Mouse (Mus musculus): ENCODE results near the gene Tmem82. TPM values are rescaled to one million over a fixed set of nuclear protein-coding genes. Genes with fewer than 3 reads are reported as not detected.
A peak's percentile ranks its signal among the peaks of the same experiment; 100 is the strongest.

Tmem82 gene
- polyA plus RNA-seq, 1 experiment from 2014 or later = 0.32 TPM

DNA sequence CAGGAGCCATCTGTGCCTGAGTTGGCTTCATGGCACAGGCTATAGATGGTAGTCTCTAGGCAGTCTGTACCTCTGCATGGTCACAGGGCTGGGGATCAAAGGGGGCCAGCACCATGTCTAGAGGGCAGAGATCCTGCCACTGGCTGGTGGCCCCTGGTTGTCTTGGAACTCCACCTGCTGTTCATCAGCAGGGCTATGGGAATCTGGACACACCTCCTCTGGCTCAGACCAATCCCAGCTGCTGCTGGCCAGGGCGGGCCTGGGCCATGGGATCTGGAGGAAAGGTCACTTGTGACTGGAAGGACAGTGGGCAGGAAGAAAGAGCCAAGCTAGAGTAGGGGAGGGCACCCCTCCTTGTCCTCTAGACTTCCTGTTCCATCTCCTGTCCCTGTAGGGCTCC lies 5.2 kb upstream of the Tmem82 start, which contains the start of gene Slc25a34:
TSS of gene Slc25a34 (minus strand) at position 156 of the 400 bp plus-strand sequence.
- Histone ChIP-seq H3K9ac (replicated peaks; ENCODE audit: low read depth, low read length) (no peak within 1 kb of the TSS), H3K4me2 (replicated peaks; ENCODE audit: low read depth, low read length) (no peak within 1 kb of the TSS), H3K36me3 (ENCODE audit: control insufficient read depth, insufficient read depth, low read length) (peaks cover 25% of the 10 kb centered on the region), H3K9me3 (ENCODE audit: control insufficient read depth, low read depth, low read length) (no peaks in the 10 kb centered on the region), H3K27ac (ENCODE audit: low read length) (no peak within 1 kb of the TSS), H3K4me3 (ENCODE audit: low read depth, low read length) (no peak within 1 kb of the TSS), H3K27me3 (ENCODE audit: control insufficient read depth, insufficient read depth, low read length) (no peaks in the 10 kb centered on the region), H3K4me1 (ENCODE audit: control insufficient read depth, insufficient read depth, low read length) (no peaks in the 10 kb centered on the region)
- no peak for ATAC-seq (ENCODE audit: insufficient number of reproducible peaks, insufficient read depth, low FRiP score, low read depth)
- WGBS = 37% methylated on average over 1 of the region's 1 CpGs

DNA sequence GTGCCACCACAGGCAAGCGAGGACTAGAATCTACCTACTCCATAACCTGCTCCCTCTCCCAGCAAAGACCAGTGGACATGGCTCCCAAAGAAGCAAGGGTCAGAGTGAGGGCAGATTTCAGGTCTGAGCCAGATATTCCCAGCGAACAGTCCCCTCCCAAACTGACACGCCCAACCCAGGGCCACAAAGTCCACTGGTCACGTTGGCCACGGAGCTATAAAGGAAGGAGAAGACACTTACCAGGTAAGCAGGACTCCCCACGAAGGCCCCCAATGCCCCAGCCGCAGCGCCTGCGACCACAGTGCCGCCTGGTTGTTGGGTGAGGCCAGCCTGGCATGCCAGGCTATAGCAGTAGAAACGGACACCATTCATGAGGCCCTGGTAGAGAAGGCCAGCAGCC lies 4.6 kb upstream of the Tmem82 start:
- H3K36me3 ChIP-seq (ENCODE audit: control insufficient read depth, insufficient read depth, low read length) = peaks cover 20% of the 10 kb centered on the region
- no peak for ATAC-seq (ENCODE audit: insufficient number of reproducible peaks, insufficient read depth, low FRiP score, low read depth)
- H3K9ac ChIP-seq (replicated peaks; ENCODE audit: low read depth, low read length) = no peak overlapping the region
- H3K4me2 ChIP-seq (replicated peaks; ENCODE audit: low read depth, low read length) = no peak overlapping the region
- no peak overlapping the region for H3K4me3 ChIP-seq (ENCODE audit: low read depth, low read length)
- no peak overlapping the region for H3K27ac ChIP-seq (ENCODE audit: low read length)
- WGBS = 90% methylated on average over 11 of the region's 11 CpGs
- no peaks in the 10 kb centered on the region for H3K27me3 ChIP-seq (ENCODE audit: control insufficient read depth, insufficient read depth, low read length)
- H3K4me1 ChIP-seq (ENCODE audit: control insufficient read depth, insufficient read depth, low read length) = peaks cover 2% of the 10 kb centered on the region; the same call in 1 of the 2 replicates
- H3K9me3 ChIP-seq (ENCODE audit: control insufficient read depth, low read depth, low read length) = no peaks in the 10 kb centered on the region

DNA sequence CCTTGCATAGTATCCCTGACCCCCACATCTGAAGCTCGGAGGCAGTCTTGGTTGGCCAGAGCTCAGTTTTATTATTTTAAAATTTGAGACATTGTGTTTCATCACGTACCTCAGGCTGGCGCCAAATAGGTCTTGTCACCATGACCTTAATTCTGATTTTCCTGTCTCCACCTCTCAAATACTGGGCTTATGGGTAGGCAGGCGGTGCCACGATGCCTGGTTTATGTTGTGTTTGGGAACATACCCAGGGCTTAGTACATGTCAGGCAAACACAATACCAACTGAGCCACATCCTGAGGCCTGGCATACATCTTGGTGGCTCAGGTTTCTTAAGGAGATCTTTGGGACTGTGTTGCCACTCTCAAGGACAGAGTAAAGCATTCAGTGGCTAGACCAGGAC lies 4.1 kb upstream of the Tmem82 start:
- Histone ChIP-seq H3K36me3 (ENCODE audit: control insufficient read depth, insufficient read depth, low read length) (peaks cover 15% of the 10 kb centered on the region), H3K27ac (ENCODE audit: low read length) (no peak overlapping the region), H3K9me3 (ENCODE audit: control insufficient read depth, low read depth, low read length) (no peaks in the 10 kb centered on the region), H3K4me2 (replicated peaks; ENCODE audit: low read depth, low read length) (no peak overlapping the region), H3K27me3 (ENCODE audit: control insufficient read depth, insufficient read depth, low read length) (no peaks in the 10 kb centered on the region), H3K9ac (replicated peaks; ENCODE audit: low read depth, low read length) (no peak overlapping the region), H3K4me3 (ENCODE audit: low read depth, low read length) (no peak overlapping the region), H3K4me1 (ENCODE audit: control insufficient read depth, insufficient read depth, low read length) (peaks cover 6% of the 10 kb centered on the region; the same call in 1 of the 2 replicates)
- no peak for ATAC-seq (ENCODE audit: insufficient number of reproducible peaks, insufficient read depth, low FRiP score, low read depth)
- 76% methylated on average over 5 of the region's 5 CpGs for WGBS

GRCm38 (mm10) chr4:141622091-141622490 lies 3.7 kb upstream of the Tmem82 start:
- ATAC-seq (ENCODE audit: insufficient number of reproducible peaks, insufficient read depth, low FRiP score, low read depth) = no peak
- Histone ChIP-seq H3K4me3 (ENCODE audit: low read depth, low read length) (no peak overlapping the region), H3K36me3 (ENCODE audit: control insufficient read depth, insufficient read depth, low read length) (peaks cover 12% of the 10 kb centered on the region), H3K27me3 (ENCODE audit: control insufficient read depth, insufficient read depth, low read length) (no peaks in the 10 kb centered on the region), H3K4me2 (replicated peaks; ENCODE audit: low read depth, low read length) (no peak overlapping the region), H3K4me1 (ENCODE audit: control insufficient read depth, insufficient read depth, low read length) (peaks cover 9% of the 10 kb centered on the region; the same call in 1 of the 2 replicates), H3K9ac (replicated peaks; ENCODE audit: low read depth, low read length) (no peak overlapping the region), H3K9me3 (ENCODE audit: control insufficient read depth, low read depth, low read length) (no peaks in the 10 kb centered on the region), H3K27ac (ENCODE audit: low read length) (no peak overlapping the region)
- 85% methylated on average over 8 of the region's 8 CpGs for WGBS

DNA sequence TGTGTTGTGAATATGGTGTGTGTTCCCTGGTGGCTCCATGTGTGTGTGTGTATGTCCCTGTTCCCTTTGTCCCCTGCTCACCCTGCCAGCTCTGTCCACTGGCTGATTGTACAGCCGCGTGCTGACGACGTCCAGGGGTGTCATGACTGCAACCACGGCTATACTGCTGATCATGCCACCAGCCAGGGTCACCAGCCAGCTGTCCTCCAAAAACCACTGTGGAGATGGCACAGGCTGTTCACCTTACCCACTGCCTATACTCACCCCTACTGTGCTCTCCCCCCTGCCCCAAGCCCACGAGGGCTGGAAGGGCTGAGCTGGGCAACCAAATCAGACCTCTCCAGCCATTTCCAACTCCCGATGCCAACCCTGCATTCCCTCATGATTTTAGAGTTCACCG lies 2.9 kb upstream of the Tmem82 start:
- Histone ChIP-seq H3K4me1 (ENCODE audit: control insufficient read depth, insufficient read depth, low read length) (peaks cover 9% of the 10 kb centered on the region; the same call in 1 of the 2 replicates), H3K27me3 (ENCODE audit: control insufficient read depth, insufficient read depth, low read length) (no peaks in the 10 kb centered on the region), H3K27ac (ENCODE audit: low read length) (no peak overlapping the region), H3K9ac (replicated peaks; ENCODE audit: low read depth, low read length) (no peak overlapping the region), H3K36me3 (ENCODE audit: control insufficient read depth, insufficient read depth, low read length) (peaks cover 7% of the 10 kb centered on the region), H3K4me3 (ENCODE audit: low read depth, low read length) (no peak overlapping the region), H3K4me2 (replicated peaks; ENCODE audit: low read depth, low read length) (no peak overlapping the region), H3K9me3 (ENCODE audit: control insufficient read depth, low read depth, low read length) (no peaks in the 10 kb centered on the region)
- no peak for ATAC-seq (ENCODE audit: insufficient number of reproducible peaks, insufficient read depth, low FRiP score, low read depth)
- 86% methylated on average over 8 of the region's 8 CpGs for WGBS

DNA sequence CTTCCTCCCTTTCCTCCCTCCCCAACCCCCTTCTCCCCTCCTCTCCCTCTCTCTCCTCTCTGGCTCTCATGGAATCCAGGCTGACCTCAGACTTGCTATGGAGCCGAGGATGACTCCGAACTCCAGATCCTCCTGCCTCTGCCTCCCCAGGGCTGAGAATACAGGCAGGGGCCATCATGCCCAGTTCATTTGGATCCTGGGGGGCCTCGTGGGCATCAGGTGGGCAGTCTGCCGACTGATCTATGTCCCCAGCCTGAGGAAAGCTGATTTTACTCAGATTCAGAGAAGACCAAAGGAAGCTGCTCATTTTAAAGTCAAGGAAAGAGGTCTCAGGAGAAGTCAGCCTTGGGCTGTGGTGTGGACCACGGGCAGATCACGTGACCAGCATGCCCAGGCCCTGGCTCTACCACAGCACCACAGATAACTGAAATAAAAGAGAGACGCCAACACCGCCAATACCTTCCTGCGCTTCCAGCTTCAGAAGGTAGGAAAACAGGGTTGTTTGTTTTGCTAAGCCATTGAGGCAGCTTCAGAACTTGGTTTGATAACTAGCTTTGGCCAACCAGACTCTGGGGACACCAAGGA lies 958 bp upstream of the Tmem82 start:
- Histone ChIP-seq H3K4me3 (ENCODE audit: low read depth, low read length) (no peak overlapping the region), H3K27ac (ENCODE audit: low read length) (no peak overlapping the region), H3K27me3 (ENCODE audit: control insufficient read depth, insufficient read depth, low read length) (no peaks in the 10 kb centered on the region), H3K4me2 (replicated peaks; ENCODE audit: low read depth, low read length) (no peak overlapping the region), H3K9ac (replicated peaks; ENCODE audit: low read depth, low read length) (no peak overlapping the region), H3K4me1 (ENCODE audit: control insufficient read depth, insufficient read depth, low read length) (peaks cover 9% of the 10 kb centered on the region; the same call in 1 of the 2 replicates), H3K9me3 (ENCODE audit: control insufficient read depth, low read depth, low read length) (no peaks in the 10 kb centered on the region), H3K36me3 (ENCODE audit: control insufficient read depth, insufficient read depth, low read length) (no peaks in the 10 kb centered on the region)
- no peak for ATAC-seq (ENCODE audit: insufficient number of reproducible peaks, insufficient read depth, low FRiP score, low read depth)
- 87% methylated on average over 9 of the region's 9 CpGs for WGBS

DNA sequence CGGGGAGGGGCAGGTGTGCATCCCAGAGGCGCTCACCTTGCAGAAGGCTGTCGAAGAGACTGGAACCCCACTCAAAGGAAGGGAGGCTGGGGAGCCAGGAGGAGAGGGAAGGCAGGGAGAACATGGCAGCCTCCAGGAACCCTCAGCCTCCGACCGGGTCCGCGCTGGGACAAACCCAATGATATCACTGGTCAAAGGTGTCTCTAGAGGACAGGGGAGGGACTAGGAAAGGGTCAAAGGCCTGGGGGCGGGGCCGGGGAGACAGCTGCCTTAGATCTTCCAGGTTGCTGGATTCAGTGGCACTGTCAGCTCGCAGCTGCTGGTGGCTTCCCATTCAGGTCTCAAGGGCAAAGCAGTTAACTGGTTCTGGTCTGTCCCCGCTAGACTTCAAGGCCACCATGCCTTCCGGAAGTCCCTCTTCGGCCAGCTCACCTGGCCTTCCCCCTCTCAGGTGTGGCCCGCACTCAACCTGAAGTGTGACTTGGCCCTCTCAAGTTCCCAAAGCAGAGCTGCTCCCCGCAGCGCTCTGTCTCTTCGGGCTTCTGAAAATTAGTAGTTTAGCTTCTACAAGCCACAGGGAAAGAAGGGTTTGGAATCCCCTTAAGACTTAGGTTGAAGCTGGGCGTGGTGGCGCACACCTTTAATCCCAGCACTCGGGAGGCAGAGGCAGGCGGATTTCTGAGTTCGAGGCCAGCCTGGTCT lies 419 bp downstream of the Tmem82 start:
- Histone ChIP-seq H3K4me1 (ENCODE audit: control insufficient read depth, insufficient read depth, low read length) (peaks cover 9% of the 10 kb centered on the region; the same call in 1 of the 2 replicates), H3K4me2 (replicated peaks; ENCODE audit: low read depth, low read length) (peak overlapping the region; percentile 55), H3K9me3 (ENCODE audit: control insufficient read depth, low read depth, low read length) (no peaks in the 10 kb centered on the region), H3K9ac (replicated peaks; ENCODE audit: low read depth, low read length) (no peak overlapping the region), H3K4me3 (ENCODE audit: low read depth, low read length) (peak overlapping the region; percentile 15; the same call in 1 of the 2 replicates), H3K27me3 (ENCODE audit: control insufficient read depth, insufficient read depth, low read length) (no peaks in the 10 kb centered on the region), H3K36me3 (ENCODE audit: control insufficient read depth, insufficient read depth, low read length) (no peaks in the 10 kb centered on the region), H3K27ac (ENCODE audit: low read length) (no peak overlapping the region)
- 10% methylated on average over 22 of the region's 22 CpGs for WGBS
- no peak for ATAC-seq (ENCODE audit: insufficient number of reproducible peaks, insufficient read depth, low FRiP score, low read depth)

GRCm38 (mm10) chr4:141617299-141617698 lies 1.1 kb downstream of the Tmem82 start:
- H3K9ac ChIP-seq (replicated peaks; ENCODE audit: low read depth, low read length) = no peak overlapping the region
- no peak overlapping the region for H3K27ac ChIP-seq (ENCODE audit: low read length)

More at GRCm38 (mm10) chr4:141617299-141617698, 1.1 kb downstream of the Tmem82 start:
- Histone ChIP-seq H3K4me2 (replicated peaks; ENCODE audit: low read depth, low read length) (peak overlapping the region; percentile 55), H3K4me3 (ENCODE audit: low read depth, low read length) (peak overlapping the region; percentile 15; the same call in 1 of the 2 replicates), H3K36me3 (ENCODE audit: control insufficient read depth, insufficient read depth, low read length) (no peaks in the 10 kb centered on the region), H3K4me1 (ENCODE audit: control insufficient read depth, insufficient read depth, low read length) (peaks cover 9% of the 10 kb centered on the region; the same call in 1 of the 2 replicates), H3K9me3 (ENCODE audit: control insufficient read depth, low read depth, low read length) (no peaks in the 10 kb centered on the region), H3K27me3 (ENCODE audit: control insufficient read depth, insufficient read depth, low read length) (no peaks in the 10 kb centered on the region)
- no peak for ATAC-seq (ENCODE audit: insufficient number of reproducible peaks, insufficient read depth, low FRiP score, low read depth)
- WGBS = 6% methylated on average over 20 of the region's 20 CpGs
